Mouse (Mus musculus): ENCODE results near the gene Ola1.

Ola1 gene

GRCm38 (mm10) chr2:73218913-73219312 lies at the start of gene Ola1:
TSS of gene Ola1 (minus strand) at chr2:73218924.
- DNase-seq (ENCODE audit: low spot score), result no peak

- no peak for DNase-seq (ENCODE audit: low spot score)
Measured at GRCm38 (mm10) chr2:73268281-73268680, 49.6 kb upstream of the Ola1 start.

- DNase-seq (ENCODE audit: low spot score), result no peak
Measured at GRCm38 (mm10) chr2:73267818-73268217, 49.1 kb upstream of the Ola1 start.

- no peak for DNase-seq (ENCODE audit: low spot score)
Measured at GRCm38 (mm10) chr2:73267231-73267630, 48.5 kb upstream of the Ola1 start.

GRCm38 (mm10) chr2:73266623-73267022 lies 47.9 kb upstream of the Ola1 start:
- no peak for DNase-seq (ENCODE audit: low spot score)

- no peak for DNase-seq (ENCODE audit: low spot score)
Measured at GRCm38 (mm10) chr2:73266011-73266410, 47.3 kb upstream of the Ola1 start.

GRCm38 (mm10) chr2:73264611-73265195 lies 46.0 kb upstream of the Ola1 start:
- no peak for DNase-seq (ENCODE audit: low spot score)

GRCm38 (mm10) chr2:73263794-73264610 lies 45.3 kb upstream of the Ola1 start:
- DNase-seq (ENCODE audit: low spot score), result no peak

- DNase-seq (ENCODE audit: low spot score), result no peak
Measured at GRCm38 (mm10) chr2:73263172-73263765, 44.5 kb upstream of the Ola1 start.

- no peak for DNase-seq (ENCODE audit: low spot score)
Measured at GRCm38 (mm10) chr2:73248701-73249100, 30.0 kb upstream of the Ola1 start.

- no peak for DNase-seq (ENCODE audit: low spot score)
Measured at GRCm38 (mm10) chr2:73241299-73241698, 22.6 kb upstream of the Ola1 start.

- DNase-seq (ENCODE audit: low spot score), result no peak
Measured at GRCm38 (mm10) chr2:73231081-73231480, 12.4 kb upstream of the Ola1 start.

- peak; percentile 93 for DNase-seq (ENCODE audit: low spot score)
Measured at GRCm38 (mm10) chr2:73213871-73214659, 4.7 kb downstream of the Ola1 start.

- DNase-seq (ENCODE audit: low spot score), result no peak
Measured at GRCm38 (mm10) chr2:73213539-73213870, 5.2 kb downstream of the Ola1 start.

- no peak for DNase-seq (ENCODE audit: low spot score)
Measured at GRCm38 (mm10) chr2:73204328-73204727, 14.4 kb downstream of the Ola1 start.

GRCm38 (mm10) chr2:73188488-73188887 lies 30.2 kb downstream of the Ola1 start:
- DNase-seq (ENCODE audit: low spot score), result no peak

- DNase-seq (ENCODE audit: low spot score), result no peak
Measured at GRCm38 (mm10) chr2:73185185-73185584, 33.5 kb downstream of the Ola1 start.

GRCm38 (mm10) chr2:73169496-73169895 lies 49.2 kb downstream of the Ola1 start:
- no peak for DNase-seq (ENCODE audit: low spot score)

- DNase-seq (ENCODE audit: low spot score), result peak; percentile 72
Measured at GRCm38 (mm10) chr2:73167126-73167525, 51.6 kb downstream of the Ola1 start.

GRCm38 (mm10) chr2:73164666-73165065 lies 54.1 kb downstream of the Ola1 start:
- peak; percentile 29 for DNase-seq (ENCODE audit: low spot score)

GRCm38 (mm10) chr2:73160772-73161171 lies 58.0 kb downstream of the Ola1 start:
- DNase-seq (ENCODE audit: low spot score), result peak; percentile 11

GRCm38 (mm10) chr2:73157202-73157601 lies 61.5 kb downstream of the Ola1 start:
- no peak for DNase-seq (ENCODE audit: low spot score)

GRCm38 (mm10) chr2:73150526-73150925 lies 68.2 kb downstream of the Ola1 start:
- DNase-seq (ENCODE audit: low spot score), result no peak
